Mouse (Mus musculus) brown adipose tissue, adult 24 weeks (tissue): ENCODE results near the gene Scube2. TPM values are rescaled to one million over a fixed set of nuclear protein-coding genes. Genes with fewer than 3 reads are reported as not detected.
A peak's percentile ranks its signal among the peaks of the same experiment; 100 is the strongest.

ENCODE experiments used
- H3K27ac ChIP-seq: fragments of 200-500 bp; replicated peaks from 2 replicates; pipeline ENCODE4 v1.5.1; 2012; ENCODE audit warnings: low read depth, mild to moderate bottlenecking, low read length
- H3K4me1 ChIP-seq: fragments of 200-500 bp; 2 replicates; pipeline ENCODE4 v1.6.1; 2012; ENCODE audit warnings: low read length, mixed read lengths; ENCODE audit not compliant: control insufficient read depth, insufficient read depth, insufficient read length
- H3K4me3 ChIP-seq: fragments of 200-500 bp; 2 replicates; pipeline ENCODE4 v1.5.1; 2012; ENCODE audit warnings: low read depth, mild to moderate bottlenecking, low read length, moderate library complexity; ENCODE audit not compliant: insufficient read depth
- polyA plus RNA-seq: library from polyadenylated mRNA; stranded (reverse); fragments of >200 nt; gene quantifications from 2 replicates; pipeline ENCODE4 v1.2.4, GENCODE M21; 2012; ENCODE audit not compliant: missing spikeins, insufficient read depth, insufficient read length

The Scube2 gene
- polyA plus RNA-seq, 1 experiment: not detected

- Histone ChIP-seq H3K27ac (no peak overlapping the region), H3K4me3 (no peak overlapping the region), H3K4me1 (peaks cover 6% of the 10 kb centered on the region; the same call in 1 of the 2 replicates)
These were observed 70.9 kb downstream of the Scube2 start for GRCm38 (mm10) chr7:109794556-109794955.

- Histone ChIP-seq H3K4me1 (no peaks in the 10 kb centered on the region), H3K4me3 (no peak overlapping the region), H3K27ac (no peak overlapping the region)
These were observed 72.7 kb downstream of the Scube2 start for GRCm38 (mm10) chr7:109792759-109793158.

- Histone ChIP-seq H3K4me1 (no peaks in the 10 kb centered on the region), H3K27ac (no peak overlapping the region), H3K4me3 (no peak overlapping the region)
These were observed 74.7 kb downstream of the Scube2 start for GRCm38 (mm10) chr7:109790818-109791217.

GRCm38 (mm10) chr7:109787860-109788259 is 77.6 kb downstream of the Scube2 start:
- no peak overlapping the region for H3K4me3 ChIP-seq
- no peak overlapping the region for H3K27ac ChIP-seq
- no peaks in the 10 kb centered on the region for H3K4me1 ChIP-seq

- H3K27ac ChIP-seq: no peak overlapping the region
- H3K4me1 ChIP-seq: peaks cover 5% of the 10 kb centered on the region; the same call in 1 of the 2 replicates
- H3K4me3 ChIP-seq: no peak overlapping the region
These were observed 82.2 kb downstream of the Scube2 start for GRCm38 (mm10) chr7:109783281-109783680.

- Histone ChIP-seq H3K4me3 (peak within 1 kb of the TSS; percentile 54), H3K27ac (no peak within 1 kb of the TSS)
These were observed 83.8 kb downstream of the Scube2 start, which contains the start of gene Nrip3 for GRCm38 (mm10) chr7:109781470-109782203. TSS of gene Nrip3 (minus strand) at chr7:109782025.

GRCm38 (mm10) chr7:109781087-109781469 is 84.4 kb downstream of the Scube2 start:
- Histone ChIP-seq H3K4me1 (peaks cover 5% of the 10 kb centered on the region; the same call in 1 of the 2 replicates), H3K27ac (no peak overlapping the region), H3K4me3 (peak overlapping the region; percentile 54)

More at GRCm38 (mm10) chr7:109781470-109782203, 83.8 kb downstream of the Scube2 start, which contains the start of gene Nrip3:
- peaks cover 5% of the 10 kb centered on the region; the same call in 1 of the 2 replicates for H3K4me1 ChIP-seq

- H3K4me3 ChIP-seq: no peak overlapping the region
- no peaks in the 10 kb centered on the region for H3K4me1 ChIP-seq
These were observed 93.2 kb downstream of the Scube2 start for GRCm38 (mm10) chr7:109772251-109772650.

GRCm38 (mm10) chr7:109768699-109769383 is 96.6 kb downstream of the Scube2 start:
- Histone ChIP-seq H3K4me1 (no peaks in the 10 kb centered on the region), H3K27ac (no peak overlapping the region), H3K4me3 (no peak overlapping the region)

More at GRCm38 (mm10) chr7:109772251-109772650, 93.2 kb downstream of the Scube2 start:
- H3K27ac ChIP-seq: no peak overlapping the region

- Histone ChIP-seq H3K27ac (no peak overlapping the region), H3K4me1 (no peaks in the 10 kb centered on the region), H3K4me3 (no peak overlapping the region)
These were observed 97.7 kb downstream of the Scube2 start for GRCm38 (mm10) chr7:109767575-109768350.

- H3K4me3 ChIP-seq: no peak overlapping the region
- no peaks in the 10 kb centered on the region for H3K4me1 ChIP-seq
- H3K27ac ChIP-seq: no peak overlapping the region
These were observed 101.5 kb downstream of the Scube2 start for GRCm38 (mm10) chr7:109764009-109764408.

- peaks cover 2% of the 10 kb centered on the region; the same call in 1 of the 2 replicates for H3K4me1 ChIP-seq
These were observed 109.2 kb downstream of the Scube2 start for GRCm38 (mm10) chr7:109756291-109756690.

GRCm38 (mm10) chr7:109754034-109754433 is 111.4 kb downstream of the Scube2 start:
- Histone ChIP-seq H3K4me1 (peaks cover 3% of the 10 kb centered on the region; the same call in 1 of the 2 replicates), H3K4me3 (no peak overlapping the region), H3K27ac (no peak overlapping the region)

More at GRCm38 (mm10) chr7:109756291-109756690, 109.2 kb downstream of the Scube2 start:
- Histone ChIP-seq H3K4me3 (no peak overlapping the region), H3K27ac (no peak overlapping the region)

- Histone ChIP-seq H3K4me3 (peak within 1 kb of the TSS; percentile 100), H3K4me1 (peaks cover 3% of the 10 kb centered on the region; the same call in 1 of the 2 replicates), H3K27ac (peak within 1 kb of the TSS; percentile 83)
These were observed 113.2 kb downstream of the Scube2 start, which contains the start of gene Tmem9b for GRCm38 (mm10) chr7:109752008-109752925. TSS of gene Tmem9b (minus strand) at chr7:109752875.
